Mouse (Mus musculus) lung, postnatal 0 days (tissue): ENCODE data around the gene BC067074. TPM values are rescaled to one million over a fixed set of nuclear protein-coding genes. Genes with fewer than 3 reads are reported as not detected.

ENCODE experiments used
- ATAC-seq: fragments of 200-750 bp; cut with Nextera tagmentation; 2 replicates; pipeline ENCODE4 v1.8.0; 2017; ENCODE audit warnings: moderate library complexity
- DNase-seq: peaks from one replicate; pipeline ENCODE4 v3.0.0-alpha.2; 2016; ENCODE audit warnings: low spot score
- H3K27ac ChIP-seq: fragments of 300-500 bp; sonication (generic); 2 replicates; pipeline ENCODE4 v1.5.1; 2014; ENCODE audit warnings: antibody characterized with exemption, mild to moderate bottlenecking, low read length, mixed read lengths
- H3K27me3 ChIP-seq: fragments of 300-500 bp; sonication (generic); replicated peaks from 2 replicates; pipeline ENCODE4 v1.6.1; 2014; ENCODE audit warnings: low read length, mixed read lengths; ENCODE audit not compliant: insufficient read depth
- H3K36me3 ChIP-seq: fragments of 300-500 bp; sonication (generic); 2 replicates; pipeline ENCODE4 v1.6.1; 2014; ENCODE audit warnings: low read length, mixed read lengths; ENCODE audit not compliant: insufficient read depth
- H3K4me1 ChIP-seq: fragments of 300-500 bp; sonication (generic); 2 replicates; pipeline ENCODE4 v1.6.1; 2014; ENCODE audit warnings: antibody characterized with exemption, low read depth, low read length, mixed read lengths; ENCODE audit not compliant: insufficient read depth
- H3K4me2 ChIP-seq: fragments of 300-500 bp; sonication (generic); replicated peaks from 2 replicates; pipeline ENCODE4 v1.6.1; 2014; ENCODE audit warnings: low read depth, mild to moderate bottlenecking, low read length, moderate library complexity, mixed read lengths
- H3K4me3 ChIP-seq: fragments of 300-500 bp; sonication (generic); 2 replicates; pipeline ENCODE4 v1.5.1; 2014; ENCODE audit warnings: low read depth, low read length
- H3K9ac ChIP-seq: fragments of 300-500 bp; sonication (generic); replicated peaks from 2 replicates; pipeline ENCODE4 v1.6.1; 2014; ENCODE audit warnings: low read depth, mild to moderate bottlenecking
- H3K9me3 ChIP-seq: fragments of 300-500 bp; sonication (generic); 2 replicates; pipeline ENCODE4 v1.6.1; 2016; ENCODE audit warnings: low read length, mixed read lengths
- CTCF ChIP-seq: IDR thresholded peaks from 2 replicates; pipeline ENCODE4 v1.5.1; 2016; ENCODE audit warnings: antibody characterized with exemption, mild to moderate bottlenecking
- EP300 ChIP-seq: IDR thresholded peaks from 2 replicates; pipeline ENCODE4 v1.6.1; 2016; ENCODE audit warnings: antibody characterized with exemption, mild to moderate bottlenecking, control low read depth
- WGBS: fragments of 180-500 bp; shearing (Covaris S2); extraction: QIAGEN DNeasy Blood & Tissue Kit; methylation state at CpG from one replicate; pipeline ENCODE4 v1.1.7; 2014; 5-methylcytosine and 5-hydroxymethylcytosine counted together
- polyA plus RNA-seq: library from polyadenylated mRNA; unstranded; fragments of >200 nt; fragmentation: Nextera tagmentation; extraction: Ambion mirVana; gene quantifications from 2 replicates; pipeline ENCODE4 v1.2.1, GENCODE M21; 2015

The BC067074 gene
- polyA plus RNA-seq, 1 experiment from 2014 or later: 3.3 TPM

DNA sequence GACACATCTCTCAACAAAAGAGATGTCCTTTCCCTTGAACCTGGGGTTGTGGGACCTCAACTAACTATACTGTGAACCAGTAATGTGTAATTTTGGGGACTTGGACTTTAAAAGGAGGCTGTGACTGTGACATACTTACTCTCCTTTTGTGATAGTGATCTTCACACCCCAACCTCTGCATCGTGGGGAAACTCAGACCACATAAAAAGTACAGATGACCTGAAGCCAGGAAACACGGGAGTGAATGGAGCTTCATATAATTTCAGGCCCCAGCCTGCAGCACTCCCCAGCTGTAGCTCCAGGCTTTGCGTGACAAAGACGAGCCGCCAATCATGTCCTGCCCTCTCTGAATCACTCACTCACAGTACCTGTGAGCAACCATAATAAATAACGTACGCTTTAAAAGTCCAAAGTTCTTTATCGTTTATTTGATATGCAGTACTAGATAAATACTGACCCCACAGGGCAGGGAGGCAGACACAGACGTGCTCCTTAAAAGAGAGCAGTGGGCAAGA lies 104.1 kb downstream of the BC067074 start:
- Histone ChIP-seq H3K9ac (no peak overlapping the region), H3K27ac (no peak overlapping the region), H3K4me3 (no peak overlapping the region), H3K9me3 (no peaks in the 10 kb centered on the region), H3K4me2 (no peak overlapping the region), H3K4me1 (no peaks in the 10 kb centered on the region), H3K27me3 (no peaks in the 10 kb centered on the region), H3K36me3 (no peaks in the 10 kb centered on the region)
- no peak for TF ChIP-seq CTCF
- no peak for TF ChIP-seq EP300
- ATAC-seq (no peak), DNase-seq (no peak)
- 58% methylated on average over 9 of the region's 9 CpGs for WGBS

- WGBS: 62% methylated on average over 4 of the region's 4 CpGs
Measured at GRCm38 (mm10) chr13:113401373-113402010, 108.5 kb downstream of the BC067074 start.

DNA sequence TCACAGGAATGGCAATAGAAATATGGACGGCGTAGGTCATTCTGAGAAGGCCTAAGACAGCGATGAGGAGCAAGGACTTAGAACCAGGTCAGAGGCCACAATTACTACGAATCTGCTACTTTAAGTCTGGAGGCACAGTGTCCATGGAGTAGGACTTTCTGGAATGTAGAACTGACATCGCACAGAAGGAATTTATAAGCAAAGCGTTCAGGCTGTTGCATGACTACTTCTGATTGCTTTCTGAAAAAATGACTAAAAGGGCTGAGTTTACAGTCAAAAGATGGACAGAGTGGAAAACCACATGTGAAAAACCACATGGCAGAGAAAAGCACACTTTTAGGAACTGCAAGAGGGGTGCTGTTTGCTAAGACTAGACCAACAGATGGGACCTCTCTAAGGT lies 110.7 kb downstream of the BC067074 start:
- no peaks in the 10 kb centered on the region for H3K4me1 ChIP-seq
- H3K4me2 ChIP-seq: no peak overlapping the region
- no peak overlapping the region for H3K9ac ChIP-seq
- ATAC-seq (peak; percentile 55), DNase-seq (peak; percentile 61)
- no peaks in the 10 kb centered on the region for H3K27me3 ChIP-seq
- H3K36me3 ChIP-seq: no peaks in the 10 kb centered on the region
- no peak overlapping the region for H3K27ac ChIP-seq
- 53% methylated on average over 6 of the region's 6 CpGs for WGBS
- no peak overlapping the region for H3K4me3 ChIP-seq
- H3K9me3 ChIP-seq: no peaks in the 10 kb centered on the region
- TF ChIP-seq CTCF (no peak), EP300 (no peak)

More at GRCm38 (mm10) chr13:113401373-113402010, 108.5 kb downstream of the BC067074 start:
- Histone ChIP-seq H3K9me3 (no peaks in the 10 kb centered on the region), H3K4me2 (no peak overlapping the region), H3K4me3 (no peak overlapping the region), H3K27me3 (no peaks in the 10 kb centered on the region), H3K9ac (no peak overlapping the region), H3K27ac (no peak overlapping the region), H3K4me1 (no peaks in the 10 kb centered on the region), H3K36me3 (no peaks in the 10 kb centered on the region)
- no peak for TF ChIP-seq EP300
- TF ChIP-seq CTCF: no peak
- ATAC-seq: no peak
- DNase-seq: no peak

DNA sequence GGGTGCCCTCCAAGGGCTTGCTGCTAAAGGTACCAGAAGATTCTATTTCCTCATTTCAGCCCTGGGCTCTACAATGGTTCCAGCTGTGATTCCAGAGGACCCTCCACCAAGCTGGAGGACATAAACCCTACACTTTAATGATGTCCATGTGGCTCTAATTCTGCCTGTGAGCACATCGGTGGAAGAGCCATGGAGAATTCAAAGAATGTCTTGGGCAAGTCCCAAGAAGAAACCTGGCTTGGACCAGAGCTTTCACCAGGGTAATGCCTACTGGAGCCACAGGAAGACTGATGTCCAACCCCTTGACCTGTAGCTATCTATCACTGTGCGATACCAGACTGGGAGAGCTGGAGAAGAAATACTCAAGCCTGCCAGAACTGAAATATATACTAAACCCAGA lies 111.2 kb downstream of the BC067074 start:
- no peak overlapping the region for H3K9ac ChIP-seq
- 50% methylated on average over 2 of the region's 2 CpGs for WGBS
- no peak overlapping the region for H3K4me3 ChIP-seq
- no peak overlapping the region for H3K27ac ChIP-seq
- no peaks in the 10 kb centered on the region for H3K4me1 ChIP-seq
- no peaks in the 10 kb centered on the region for H3K36me3 ChIP-seq
- no peaks in the 10 kb centered on the region for H3K9me3 ChIP-seq
- no peaks in the 10 kb centered on the region for H3K27me3 ChIP-seq
- no peak; the same call in 1 of the 2 replicates for ATAC-seq
- no peak overlapping the region for H3K4me2 ChIP-seq
- no peak for TF ChIP-seq EP300
- no peak for DNase-seq

- H3K9ac ChIP-seq: no peak overlapping the region
- 47% methylated on average over 12 of the region's 12 CpGs for WGBS
- no peak overlapping the region for H3K27ac ChIP-seq
- H3K9me3 ChIP-seq: no peaks in the 10 kb centered on the region
- H3K27me3 ChIP-seq: no peaks in the 10 kb centered on the region
- no peak for TF ChIP-seq EP300
- no peak for TF ChIP-seq CTCF
- no peak overlapping the region for H3K4me2 ChIP-seq
- H3K36me3 ChIP-seq: no peaks in the 10 kb centered on the region
- no peaks in the 10 kb centered on the region for H3K4me1 ChIP-seq
- DNase-seq (peak; percentile 59), ATAC-seq (peak; percentile 21; the same call in 1 of the 2 replicates)
- no peak overlapping the region for H3K4me3 ChIP-seq
Measured at GRCm38 (mm10) chr13:113409941-113410340, 117.0 kb downstream of the BC067074 start.

GRCm38 (mm10) chr13:113415527-113415926 lies 122.6 kb downstream of the BC067074 start:
- 86% methylated on average over 7 of the region's 7 CpGs for WGBS
- TF ChIP-seq EP300 (no peak), CTCF (no peak)
- H3K4me2 ChIP-seq: no peak overlapping the region
- ATAC-seq (no peak), DNase-seq (no peak)
- 0 out of 2 replicates have a peak, but pooled peaks cover 6% of the 10 kb centered on the region for H3K4me1 ChIP-seq
- H3K27ac ChIP-seq: no peak overlapping the region
- H3K9me3 ChIP-seq: no peaks in the 10 kb centered on the region
- no peak overlapping the region for H3K4me3 ChIP-seq
- H3K36me3 ChIP-seq: no peaks in the 10 kb centered on the region
- H3K9ac ChIP-seq: no peak overlapping the region
- no peaks in the 10 kb centered on the region for H3K27me3 ChIP-seq
